Mouse (Mus musculus): ENCODE data around the gene Pgm3. TPM values are rescaled to one million over a fixed set of nuclear protein-coding genes. Genes with fewer than 3 reads are reported as not detected.

Gene Pgm3
- polyA plus RNA-seq, 1 experiment from 2014 or later: 34.0 TPM

- WGBS: 94% methylated on average over 3 of the region's 3 CpGs
- Histone ChIP-seq H3K4me2 (ENCODE audit: low read depth, low read length) (no peak overlapping the region), H3K4me3 (replicated peaks; ENCODE audit: low read length) (no peak overlapping the region), H3K27ac (ENCODE audit: low read length) (no peak overlapping the region), H3K4me1 (ENCODE audit: control insufficient read depth, insufficient read depth, low read length) (no peaks in the 10 kb centered on the region), H3K36me3 (ENCODE audit: control insufficient read depth, insufficient read depth, low read length) (peaks cover 13% of the 10 kb centered on the region), H3K27me3 (ENCODE audit: control insufficient read depth, insufficient read depth, low read length) (no peaks in the 10 kb centered on the region), H3K9ac (ENCODE audit: low read length) (no peak overlapping the region), H3K9me3 (replicated peaks; ENCODE audit: control insufficient read depth, low read length) (no peaks in the 10 kb centered on the region)
- ATAC-seq (ENCODE audit: insufficient read depth, low FRiP score): no peak
These were observed 28.2 kb downstream of the Pgm3 start for GRCm38 (mm10) chr9:86543451-86543850.

GRCm38 (mm10) chr9:86534071-86534470 is 37.6 kb downstream of the Pgm3 start:
- Histone ChIP-seq H3K27ac (ENCODE audit: low read length) (no peak overlapping the region), H3K4me1 (ENCODE audit: control insufficient read depth, insufficient read depth, low read length) (no peaks in the 10 kb centered on the region), H3K36me3 (ENCODE audit: control insufficient read depth, insufficient read depth, low read length) (no peaks in the 10 kb centered on the region), H3K4me3 (replicated peaks; ENCODE audit: low read length) (no peak overlapping the region), H3K27me3 (ENCODE audit: control insufficient read depth, insufficient read depth, low read length) (no peaks in the 10 kb centered on the region), H3K9me3 (replicated peaks; ENCODE audit: control insufficient read depth, low read length) (no peaks in the 10 kb centered on the region), H3K9ac (ENCODE audit: low read length) (no peak overlapping the region), H3K4me2 (ENCODE audit: low read depth, low read length) (no peak overlapping the region)
- ATAC-seq (ENCODE audit: insufficient read depth, low FRiP score): no peak
- WGBS: 86% methylated on average over 5 of the region's 5 CpGs

GRCm38 (mm10) chr9:86525600-86525999 is 46.0 kb downstream of the Pgm3 start:
- WGBS: 46% methylated on average over 2 of the region's 2 CpGs
- no peak overlapping the region for H3K4me2 ChIP-seq (ENCODE audit: low read depth, low read length)
- H3K9ac ChIP-seq (ENCODE audit: low read length): no peak overlapping the region
- no peak overlapping the region for H3K4me3 ChIP-seq (replicated peaks; ENCODE audit: low read length)
- H3K4me1 ChIP-seq (ENCODE audit: control insufficient read depth, insufficient read depth, low read length): no peaks in the 10 kb centered on the region
- H3K9me3 ChIP-seq (replicated peaks; ENCODE audit: control insufficient read depth, low read length): no peaks in the 10 kb centered on the region
- no peaks in the 10 kb centered on the region for H3K36me3 ChIP-seq (ENCODE audit: control insufficient read depth, insufficient read depth, low read length)
- no peak overlapping the region for H3K27ac ChIP-seq (ENCODE audit: low read length)
- H3K27me3 ChIP-seq (ENCODE audit: control insufficient read depth, insufficient read depth, low read length): no peaks in the 10 kb centered on the region
- no peak for ATAC-seq (ENCODE audit: insufficient read depth, low FRiP score)

- H3K4me2 ChIP-seq (ENCODE audit: low read depth, low read length): no peak overlapping the region
- no peak for ATAC-seq (ENCODE audit: insufficient read depth, low FRiP score)
These were observed 49.3 kb downstream of the Pgm3 start for GRCm38 (mm10) chr9:86522335-86522734.

GRCm38 (mm10) chr9:86514798-86515197 is 56.8 kb downstream of the Pgm3 start:
- Histone ChIP-seq H3K4me3 (replicated peaks; ENCODE audit: low read length) (no peak overlapping the region), H3K4me2 (ENCODE audit: low read depth, low read length) (no peak overlapping the region), H3K9ac (ENCODE audit: low read length) (no peak overlapping the region), H3K36me3 (ENCODE audit: control insufficient read depth, insufficient read depth, low read length) (0 out of 2 replicates have a peak, but pooled peaks cover 4% of the 10 kb centered on the region), H3K27ac (ENCODE audit: low read length) (no peak overlapping the region), H3K9me3 (replicated peaks; ENCODE audit: control insufficient read depth, low read length) (no peaks in the 10 kb centered on the region), H3K27me3 (ENCODE audit: control insufficient read depth, insufficient read depth, low read length) (no peaks in the 10 kb centered on the region), H3K4me1 (ENCODE audit: control insufficient read depth, insufficient read depth, low read length) (no peaks in the 10 kb centered on the region)
- 92% methylated on average over 4 of the region's 4 CpGs for WGBS
- no peak for ATAC-seq (ENCODE audit: insufficient read depth, low FRiP score)

More at GRCm38 (mm10) chr9:86522335-86522734, 49.3 kb downstream of the Pgm3 start:
- Histone ChIP-seq H3K27me3 (ENCODE audit: control insufficient read depth, insufficient read depth, low read length) (no peaks in the 10 kb centered on the region), H3K4me3 (replicated peaks; ENCODE audit: low read length) (no peak overlapping the region), H3K9me3 (replicated peaks; ENCODE audit: control insufficient read depth, low read length) (no peaks in the 10 kb centered on the region), H3K36me3 (ENCODE audit: control insufficient read depth, insufficient read depth, low read length) (no peaks in the 10 kb centered on the region), H3K9ac (ENCODE audit: low read length) (no peak overlapping the region), H3K4me1 (ENCODE audit: control insufficient read depth, insufficient read depth, low read length) (no peaks in the 10 kb centered on the region), H3K27ac (ENCODE audit: low read length) (no peak overlapping the region)

GRCm38 (mm10) chr9:86514390-86514789 is 57.3 kb downstream of the Pgm3 start:
- no peak overlapping the region for H3K27ac ChIP-seq (ENCODE audit: low read length)
- H3K27me3 ChIP-seq (ENCODE audit: control insufficient read depth, insufficient read depth, low read length): no peaks in the 10 kb centered on the region
- 0 out of 2 replicates have a peak, but pooled peaks cover 4% of the 10 kb centered on the region for H3K36me3 ChIP-seq (ENCODE audit: control insufficient read depth, insufficient read depth, low read length)
- H3K4me3 ChIP-seq (replicated peaks; ENCODE audit: low read length): no peak overlapping the region
- no peaks in the 10 kb centered on the region for H3K9me3 ChIP-seq (replicated peaks; ENCODE audit: control insufficient read depth, low read length)
- WGBS: 74% methylated on average over 3 of the region's 3 CpGs
- no peak overlapping the region for H3K9ac ChIP-seq (ENCODE audit: low read length)
- no peaks in the 10 kb centered on the region for H3K4me1 ChIP-seq (ENCODE audit: control insufficient read depth, insufficient read depth, low read length)
- H3K4me2 ChIP-seq (ENCODE audit: low read depth, low read length): no peak overlapping the region
- no peak for ATAC-seq (ENCODE audit: insufficient read depth, low FRiP score)

GRCm38 (mm10) chr9:86513733-86514132 is 57.9 kb downstream of the Pgm3 start:
- Histone ChIP-seq H3K4me2 (ENCODE audit: low read depth, low read length) (no peak overlapping the region), H3K4me3 (replicated peaks; ENCODE audit: low read length) (no peak overlapping the region), H3K27ac (ENCODE audit: low read length) (no peak overlapping the region), H3K4me1 (ENCODE audit: control insufficient read depth, insufficient read depth, low read length) (no peaks in the 10 kb centered on the region), H3K9me3 (replicated peaks; ENCODE audit: control insufficient read depth, low read length) (no peaks in the 10 kb centered on the region), H3K27me3 (ENCODE audit: control insufficient read depth, insufficient read depth, low read length) (no peaks in the 10 kb centered on the region), H3K36me3 (ENCODE audit: control insufficient read depth, insufficient read depth, low read length) (0 out of 2 replicates have a peak, but pooled peaks cover 4% of the 10 kb centered on the region), H3K9ac (ENCODE audit: low read length) (no peak overlapping the region)
- no peak for ATAC-seq (ENCODE audit: insufficient read depth, low FRiP score)
- 90% methylated on average over 5 of the region's 5 CpGs for WGBS

GRCm38 (mm10) chr9:86507437-86507836 is 64.2 kb downstream of the Pgm3 start:
- 81% methylated on average over 4 of the region's 4 CpGs for WGBS
- ATAC-seq (ENCODE audit: insufficient read depth, low FRiP score): no peak
- Histone ChIP-seq H3K27me3 (ENCODE audit: control insufficient read depth, insufficient read depth, low read length) (no peaks in the 10 kb centered on the region), H3K4me1 (ENCODE audit: control insufficient read depth, insufficient read depth, low read length) (no peaks in the 10 kb centered on the region), H3K27ac (ENCODE audit: low read length) (no peak overlapping the region), H3K4me2 (ENCODE audit: low read depth, low read length) (no peak overlapping the region), H3K9me3 (replicated peaks; ENCODE audit: control insufficient read depth, low read length) (no peaks in the 10 kb centered on the region), H3K4me3 (replicated peaks; ENCODE audit: low read length) (no peak overlapping the region), H3K9ac (ENCODE audit: low read length) (no peak overlapping the region), H3K36me3 (ENCODE audit: control insufficient read depth, insufficient read depth, low read length) (no peaks in the 10 kb centered on the region)
